Mouse (Mus musculus) thymus, adult 2 months (tissue): ENCODE data around the gene Msl1. TPM values are rescaled to one million over a fixed set of nuclear protein-coding genes. Genes with fewer than 3 reads are reported as not detected.

ENCODE experiments used
- DNase-seq: peaks from one replicate; pipeline ENCODE4 v3.0.0; 2021
- H3K27ac ChIP-seq: fragments of 200-500 bp; 2 replicates; pipeline ENCODE4 v1.5.1; 2012; ENCODE audit warnings: low read length, control low read depth; ENCODE audit not compliant: control insufficient read depth, insufficient read depth
- H3K27me3 ChIP-seq: fragments of 200-500 bp; 2 replicates; pipeline ENCODE4 v1.6.1; 2012; ENCODE audit warnings: mild to moderate bottlenecking, low read length, moderate library complexity, mixed read lengths; ENCODE audit not compliant: control insufficient read depth, insufficient read depth
- H3K36me3 ChIP-seq: fragments of 200-500 bp; 2 replicates; pipeline ENCODE4 v1.6.1; 2012; ENCODE audit warnings: mild to moderate bottlenecking, low read length, moderate library complexity; ENCODE audit not compliant: control insufficient read depth, insufficient read depth
- H3K4me1 ChIP-seq: fragments of 200-500 bp; replicated peaks from 2 replicates; pipeline ENCODE4 v1.6.1; 2012; ENCODE audit warnings: low read length; ENCODE audit not compliant: control insufficient read depth, insufficient read depth
- H3K4me3 ChIP-seq: fragments of 200-500 bp; 2 replicates; pipeline ENCODE4 v1.5.1; 2012; ENCODE audit warnings: mild to moderate bottlenecking, low read length, control low read depth, moderate library complexity; ENCODE audit not compliant: control insufficient read depth, insufficient read depth
- CTCF ChIP-seq: fragments of 200-500 bp; IDR thresholded peaks from 2 replicates; pipeline ENCODE4 v1.5.1; 2012; ENCODE audit warnings: mild to moderate bottlenecking, control low read depth, low read length, moderate library complexity, borderline replicate concordance; ENCODE audit not compliant: control insufficient read depth, poor library complexity, insufficient read depth; ENCODE audit errors: extremely low read depth
- POLR2A ChIP-seq: fragments of 200-500 bp; IDR thresholded peaks from 2 replicates; pipeline ENCODE4 v1.6.1; 2012; ENCODE audit warnings: mild to moderate bottlenecking, low read length, control low read depth, moderate library complexity; ENCODE audit not compliant: control insufficient read depth, poor library complexity, insufficient read depth; ENCODE audit errors: extremely low read depth
- WGBS: fragments of 180-500 bp; shearing (Covaris S2); methylation state at CpG from one replicate; pipeline ENCODE4 v1.1.7; 2018; 5-methylcytosine and 5-hydroxymethylcytosine counted together
- polyA plus RNA-seq: library from polyadenylated mRNA; depleted of rRNA; stranded (reverse); fragments of >200 nt; gene quantifications from 2 replicates; pipeline ENCODE4 v1.2.3, GENCODE M21; 2012

Msl1 gene
- polyA plus RNA-seq, 1 experiment: 50.3 TPM

DNA sequence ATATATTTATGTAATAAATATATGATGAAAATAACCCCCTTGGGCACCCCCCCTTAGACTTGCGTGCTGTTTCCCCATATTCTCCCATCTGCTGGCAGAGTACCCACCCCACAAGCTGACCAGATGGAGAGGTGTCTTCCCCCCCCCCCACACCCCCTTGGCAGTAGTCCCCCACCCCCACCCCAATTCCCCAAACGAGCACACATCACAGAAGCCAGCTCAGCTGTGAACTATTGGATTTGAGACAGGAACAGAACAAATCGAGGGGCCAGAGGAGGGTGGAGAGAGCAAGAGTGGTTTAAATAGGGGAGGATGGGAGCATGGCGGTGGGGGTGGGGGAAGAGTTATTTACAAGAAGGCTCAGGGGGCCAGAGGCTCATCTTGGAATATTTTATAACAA, 27.6 kb upstream of the Msl1 start:
- WGBS: 79% methylated on average over 4 of the region's 4 CpGs
- no peak overlapping the region for H3K27ac ChIP-seq
- H3K27me3 ChIP-seq: no peaks in the 10 kb centered on the region
- H3K4me1 ChIP-seq: peaks cover 29% of the 10 kb centered on the region
- TF ChIP-seq CTCF (no peak), POLR2A (no peak)
- H3K4me3 ChIP-seq: no peak overlapping the region
- no peak for DNase-seq
- H3K36me3 ChIP-seq: no peaks in the 10 kb centered on the region

DNA sequence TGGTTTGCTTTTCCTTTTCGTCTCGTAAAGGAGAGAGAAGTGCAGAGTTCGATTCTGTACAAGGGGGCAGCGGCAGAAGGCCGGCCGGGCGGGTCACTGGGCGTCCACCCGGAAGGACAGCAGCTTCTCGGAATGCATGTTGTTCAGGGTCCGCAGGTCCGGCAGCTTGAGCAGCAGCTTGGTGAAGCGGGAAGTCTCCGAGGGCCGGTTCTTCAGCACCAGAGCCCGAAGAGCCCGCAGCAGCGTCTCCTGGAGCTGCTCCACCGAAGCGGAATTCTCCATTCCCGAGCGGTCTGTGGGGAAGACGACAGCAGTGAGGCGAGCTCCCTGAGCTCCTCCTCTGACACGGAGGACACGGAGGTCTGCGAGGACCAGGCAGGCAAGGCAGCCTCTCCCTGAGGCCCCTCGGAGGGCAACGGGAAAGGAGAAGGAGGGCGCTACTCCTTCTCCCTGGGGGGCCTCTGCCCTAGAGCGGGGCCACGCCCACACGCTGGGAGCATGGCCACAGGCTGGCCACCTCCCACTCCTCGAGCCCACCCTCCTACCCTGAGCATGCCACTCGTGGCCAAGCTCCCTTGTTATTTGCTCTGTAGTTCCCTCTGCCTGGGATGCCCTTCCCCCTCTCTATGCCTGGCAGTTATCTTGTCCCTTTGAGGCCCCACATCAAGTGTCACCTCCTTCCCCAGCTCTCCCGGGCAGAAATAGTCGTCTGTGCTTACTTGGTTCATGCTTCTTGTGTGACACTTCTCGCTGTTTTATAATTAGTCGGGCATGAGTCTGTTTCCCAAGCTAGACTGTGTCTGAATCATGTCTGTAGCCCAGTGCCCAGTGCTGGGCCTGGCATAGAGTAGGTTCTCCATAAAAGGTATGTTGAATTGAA, 26.9 kb upstream of the Msl1 start:
- no peaks in the 10 kb centered on the region for H3K36me3 ChIP-seq
- H3K4me1 ChIP-seq: peaks cover 29% of the 10 kb centered on the region
- WGBS: 90% methylated on average over 39 of the region's 39 CpGs
- no peaks in the 10 kb centered on the region for H3K27me3 ChIP-seq
- TF ChIP-seq CTCF: no peak
- TF ChIP-seq POLR2A: no peak
- H3K27ac ChIP-seq: no peak overlapping the region
- no peak for DNase-seq
- H3K4me3 ChIP-seq: no peak overlapping the region

DNA sequence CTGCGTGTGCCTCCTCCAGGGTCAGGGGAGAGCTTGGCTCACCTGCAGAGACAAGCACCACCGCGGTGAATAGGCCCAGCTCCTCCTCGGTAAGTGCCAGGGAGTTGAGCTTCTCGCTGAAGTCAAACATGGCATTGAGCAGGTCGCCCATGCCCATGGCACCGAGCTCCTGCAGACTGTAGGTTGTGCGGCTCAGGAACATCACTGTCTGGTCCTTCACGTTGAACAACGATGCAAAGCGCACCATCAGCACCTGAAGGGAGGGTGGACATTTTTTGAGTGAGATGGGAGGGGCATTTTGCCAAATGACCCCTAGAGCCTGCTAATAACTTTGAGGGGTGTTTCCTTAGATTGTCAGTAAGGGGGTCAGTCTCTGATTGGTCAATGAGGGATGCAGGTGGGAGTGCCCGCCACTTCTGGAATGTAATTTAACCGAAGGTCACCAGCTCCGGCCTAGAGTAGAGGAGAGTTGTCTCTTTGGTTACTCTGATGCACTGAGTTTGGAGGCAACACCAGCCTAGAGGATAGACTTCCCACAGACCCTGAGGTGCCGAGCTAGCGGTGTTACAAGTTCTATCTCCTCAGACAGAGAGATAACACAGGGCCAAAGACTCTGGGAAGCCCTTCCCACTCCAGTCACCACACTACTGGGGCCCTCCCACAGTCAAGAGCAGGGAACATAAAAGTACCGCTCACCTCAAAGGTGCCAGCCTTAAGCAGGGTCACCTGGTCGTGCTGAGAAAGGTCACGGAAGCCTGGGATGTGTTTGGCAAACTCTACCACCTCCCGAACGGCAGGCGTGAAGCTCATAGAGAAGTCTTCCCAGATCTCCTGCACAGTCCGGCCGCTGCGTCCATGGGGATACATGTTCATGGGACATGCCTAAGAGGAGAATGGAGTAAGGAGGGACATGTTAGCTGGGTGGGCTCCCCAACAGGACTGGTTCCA, 26.0 kb upstream of the Msl1 start:
- H3K36me3 ChIP-seq: no peaks in the 10 kb centered on the region
- no peak for DNase-seq
- peaks cover 35% of the 10 kb centered on the region for H3K4me1 ChIP-seq
- no peak overlapping the region for H3K4me3 ChIP-seq
- 96% methylated on average over 25 of the region's 25 CpGs for WGBS
- H3K27ac ChIP-seq: no peak overlapping the region
- TF ChIP-seq POLR2A (no peak), CTCF (no peak)
- H3K27me3 ChIP-seq: no peaks in the 10 kb centered on the region

DNA sequence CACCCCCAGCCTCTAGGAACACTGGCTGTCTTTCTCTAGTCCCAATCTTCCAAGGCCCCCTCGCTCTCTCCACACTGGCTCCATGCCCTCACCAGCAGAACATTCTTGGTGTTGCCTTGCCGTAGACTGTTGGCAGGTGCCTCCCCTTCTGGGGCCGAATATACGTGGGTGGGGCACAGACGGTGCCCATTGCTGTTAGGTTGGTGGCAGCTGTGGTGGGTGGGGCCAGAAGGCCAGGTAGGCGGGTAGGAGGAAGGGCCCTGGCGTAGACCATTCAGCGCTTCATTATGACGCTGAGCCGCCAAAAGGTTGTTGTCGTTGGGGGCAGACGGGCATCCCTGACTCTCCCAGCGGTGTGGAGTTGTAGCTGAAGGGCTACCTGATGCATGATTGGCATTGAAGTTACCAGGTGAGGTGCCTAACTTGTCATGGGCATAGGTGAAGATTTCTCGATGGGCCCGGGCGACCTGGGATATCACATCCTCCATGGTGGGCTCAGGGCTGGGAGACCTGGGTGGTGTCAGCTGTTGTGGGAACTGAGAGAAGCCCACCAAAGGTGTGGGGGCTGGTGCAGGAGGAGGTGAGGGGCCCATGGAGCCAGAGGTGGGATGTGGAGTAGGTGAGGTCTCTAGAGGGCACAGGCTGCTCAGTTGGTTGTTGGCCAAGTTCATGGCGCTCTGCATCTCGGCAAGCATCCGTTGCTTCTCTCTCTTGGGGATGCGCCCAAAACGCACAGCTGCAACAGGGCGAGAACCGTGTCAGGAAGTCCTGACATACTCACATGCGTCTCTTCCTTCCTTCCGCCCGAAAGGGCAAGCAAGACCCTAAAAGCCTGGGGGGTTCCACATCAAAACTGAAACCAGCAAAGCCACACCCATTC, 25.0 kb upstream of the Msl1 start:
- peak overlapping the region; percentile 28; the same call in 1 of the 2 replicates for H3K27ac ChIP-seq
- no peaks in the 10 kb centered on the region for H3K36me3 ChIP-seq
- WGBS: 83% methylated on average over 26 of the region's 26 CpGs
- TF ChIP-seq POLR2A: no peak
- no peak for TF ChIP-seq CTCF
- H3K4me1 ChIP-seq: peaks cover 43% of the 10 kb centered on the region
- no peaks in the 10 kb centered on the region for H3K27me3 ChIP-seq
- DNase-seq: no peak
- H3K4me3 ChIP-seq: no peak overlapping the region

DNA sequence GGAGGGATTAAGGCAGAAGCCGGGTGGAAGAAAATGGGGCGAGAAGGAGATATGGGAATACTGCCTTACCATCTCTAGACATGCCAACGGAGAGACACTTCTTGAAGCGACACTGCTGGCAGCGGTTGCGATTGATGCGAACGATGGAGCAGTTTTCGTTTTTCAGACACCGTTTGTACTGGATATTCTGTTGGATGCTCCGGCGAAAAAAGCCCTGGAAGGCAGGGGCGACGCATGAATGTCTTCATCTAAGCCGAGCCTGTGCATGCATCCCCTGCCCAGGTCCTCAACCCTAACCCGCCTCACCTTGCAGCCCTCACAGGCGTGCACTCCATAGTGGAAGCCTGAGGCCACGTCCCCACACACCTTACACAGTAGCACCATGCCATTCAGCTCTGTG, 24.2 kb upstream of the Msl1 start:
- Histone ChIP-seq H3K36me3 (no peaks in the 10 kb centered on the region), H3K27me3 (no peaks in the 10 kb centered on the region), H3K27ac (no peak overlapping the region), H3K4me1 (peaks cover 48% of the 10 kb centered on the region), H3K4me3 (no peak overlapping the region)
- no peak for DNase-seq
- TF ChIP-seq CTCF: no peak
- TF ChIP-seq POLR2A: no peak
- WGBS: 96% methylated on average over 18 of the region's 18 CpGs

DNA sequence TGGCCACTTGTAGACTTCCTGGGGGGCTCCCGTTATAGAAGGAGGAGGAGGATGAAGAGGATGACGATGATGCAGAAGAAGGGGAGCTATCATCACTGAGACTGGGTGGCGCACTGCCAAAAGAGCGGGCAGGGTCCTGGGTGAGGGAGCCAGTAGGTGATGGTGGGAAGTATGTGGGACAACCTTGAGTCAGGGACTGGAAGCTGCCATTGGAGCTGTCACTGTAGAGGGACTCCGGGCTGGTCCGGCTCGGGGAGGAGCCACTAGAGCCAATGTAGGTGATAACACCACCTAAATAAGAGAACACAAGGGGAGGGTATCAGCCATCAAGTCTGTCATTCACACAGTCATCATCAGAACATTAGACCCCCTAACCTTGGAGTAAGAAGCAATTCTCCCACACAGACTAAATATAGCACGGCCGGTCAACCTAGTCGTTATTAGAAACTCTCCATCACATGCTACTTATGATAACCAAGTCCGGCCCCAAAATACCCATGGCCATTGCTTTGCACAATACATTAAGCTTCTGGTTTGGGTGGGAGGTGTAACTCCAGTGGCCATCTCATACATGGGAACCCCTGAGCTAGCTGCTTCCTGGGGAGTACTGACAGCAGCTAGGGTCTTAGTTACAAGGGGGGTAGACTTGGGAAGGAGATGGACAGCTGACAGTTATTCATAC, 23.3 kb upstream of the Msl1 start:
- DNase-seq: no peak
- H3K27ac ChIP-seq: no peak overlapping the region
- H3K27me3 ChIP-seq: no peaks in the 10 kb centered on the region
- H3K4me1 ChIP-seq: peaks cover 49% of the 10 kb centered on the region
- WGBS: 96% methylated on average over 11 of the region's 11 CpGs
- no peak overlapping the region for H3K4me3 ChIP-seq
- TF ChIP-seq CTCF (no peak), POLR2A (no peak)
- no peaks in the 10 kb centered on the region for H3K36me3 ChIP-seq
